Mouse (Mus musculus) 416B (cell line): ENCODE measurements at regions not wholly inside any gene's neighbourhood (a gene's known extent, or its start where the extent isn't known, plus 50 kb on each side); places are given as distances from the start of the nearest gene placed in this dataset.

Experiments
- DNase-seq: peaks from one replicate; pipeline ENCODE4 v3.0.0; 2011; ENCODE audit warnings: low read depth

GRCm38 (mm10) chr15:45612954-45613353, 5478.8 kb downstream of the 9330182O14Rik start:
- no peak for DNase-seq

DNA sequence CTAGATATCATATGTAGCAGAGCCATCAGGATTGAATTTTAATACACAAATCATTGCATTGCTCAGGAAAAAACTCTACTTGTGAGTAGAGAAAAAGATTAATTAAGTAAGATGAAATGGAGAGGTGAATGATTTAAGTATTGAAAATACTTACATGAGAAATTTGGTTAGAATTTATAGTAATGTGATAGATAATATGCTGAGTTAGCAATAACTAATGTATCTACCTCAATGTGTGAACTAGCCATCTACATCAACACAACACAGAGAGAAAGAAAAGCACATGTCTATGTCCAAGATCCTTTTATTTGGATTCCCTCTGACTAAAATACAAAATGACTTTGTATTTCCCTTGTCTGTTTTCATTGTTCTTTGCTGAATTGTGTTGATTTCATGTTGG, 5512.1 kb downstream of the 9330182O14Rik start:
- DNase-seq = no peak

GRCm38 (mm10) chr15:45663601-45664000, 5529.4 kb downstream of the 9330182O14Rik start:
- DNase-seq = no peak

GRCm38 (mm10) chr15:45689446-45689845, 5555.3 kb downstream of the 9330182O14Rik start:
- DNase-seq = no peak

- no peak for DNase-seq
Measured at GRCm38 (mm10) chr15:45690026-45690425, 5555.9 kb downstream of the 9330182O14Rik start.

DNA sequence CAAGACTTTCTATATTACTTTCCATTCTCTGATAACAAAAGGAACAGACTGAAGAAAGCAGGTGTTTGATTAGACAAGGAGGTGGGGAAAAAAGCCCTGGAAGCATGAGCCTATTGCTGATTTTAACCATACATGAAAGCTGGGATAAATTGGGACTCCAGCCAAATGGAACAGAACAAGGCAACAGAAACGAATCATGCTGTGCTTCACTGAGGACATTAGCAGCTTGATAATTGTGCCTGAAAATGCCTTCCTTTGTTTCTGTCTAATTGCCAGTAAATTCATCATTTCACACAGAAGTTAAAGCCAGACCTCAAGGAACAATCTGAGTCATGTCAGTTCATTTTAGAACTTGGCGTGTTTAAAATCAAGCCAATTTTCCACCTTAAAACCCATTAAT, 5576.9 kb downstream of the 9330182O14Rik start:
- no peak for DNase-seq

DNA sequence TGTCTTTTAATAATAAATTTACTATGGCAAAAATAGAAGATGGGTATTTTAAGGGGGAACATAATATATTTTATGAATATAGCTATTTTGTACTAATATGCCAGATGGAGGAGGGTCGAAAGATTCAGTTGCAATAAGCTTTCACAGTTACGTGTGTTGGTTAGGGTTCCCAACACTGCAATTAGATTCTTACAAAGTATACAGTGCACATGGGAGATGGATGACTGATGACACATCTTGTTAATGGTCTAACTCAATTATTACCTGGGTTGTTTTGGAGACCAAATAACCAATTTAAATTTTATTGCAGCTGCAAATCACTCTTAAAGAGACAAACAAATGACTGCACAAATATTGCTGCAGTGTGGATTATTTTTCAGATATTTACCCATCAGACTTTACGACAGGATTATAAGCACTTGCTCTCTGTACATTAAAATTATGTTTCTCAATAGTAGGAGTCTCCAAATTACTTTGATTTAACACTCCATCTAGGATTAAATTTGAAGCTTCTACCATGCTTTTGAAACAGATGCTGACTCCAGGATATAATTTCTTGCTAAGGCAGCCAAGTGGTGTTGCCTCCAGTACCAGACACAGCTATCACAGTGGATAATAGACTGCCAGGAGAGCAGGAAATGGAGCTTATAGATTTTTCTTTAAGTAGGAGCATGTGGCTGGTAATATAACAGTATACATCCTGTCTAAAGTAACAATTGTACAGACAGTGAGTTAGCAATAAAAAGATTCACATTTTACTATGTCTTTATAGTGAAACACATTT, 5596.4 kb downstream of the 9330182O14Rik start:
- DNase-seq = no peak

GRCm38 (mm10) chr15:45763225-45763624, 5629.1 kb downstream of the 9330182O14Rik start:
- DNase-seq = peak; percentile 2
